Mouse (Mus musculus): ENCODE data around the gene Fam186a.

DNA sequence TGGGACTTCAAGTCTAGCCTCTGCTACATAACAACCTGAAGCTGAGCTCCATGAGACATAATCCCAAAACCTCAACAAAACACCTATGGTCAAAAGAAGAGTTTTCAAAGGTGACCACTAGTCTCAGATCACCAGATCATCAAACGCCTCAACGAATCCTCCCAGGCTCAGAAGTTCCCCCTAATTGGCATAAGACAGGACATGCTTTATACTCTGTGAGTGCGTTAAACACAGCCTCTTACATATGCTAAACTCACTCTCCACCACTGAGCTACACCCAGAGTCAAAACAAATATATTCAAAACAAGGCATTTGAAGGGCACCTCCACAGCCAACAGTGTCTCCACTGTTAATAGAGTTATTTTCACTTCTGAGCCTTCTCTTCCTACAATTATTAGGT, 94.3 kb downstream of the Fam186a start:
- TF ChIP-seq TAL1 (IDR thresholded peaks at IDR 0.05; ENCODE audit: low read length) (no peak), GATA1 (IDR thresholded peaks at IDR 0.05; ENCODE audit: low read length) (no peak)
